Mouse (Mus musculus) bone marrow, adult 2 months (tissue): ENCODE measurements around the gene Setd5. TPM values are rescaled to one million over a fixed set of nuclear protein-coding genes. Genes with fewer than 3 reads are reported as not detected.

ENCODE experiments used
- H3K27ac ChIP-seq: fragments of 200-500 bp; 2 replicates; pipeline ENCODE4 v1.5.1; 2012; ENCODE audit warnings: low read depth, mild to moderate bottlenecking, control low read depth, inconsistent platforms, low read length; ENCODE audit not compliant: control insufficient read depth, poor library complexity, insufficient read depth
- H3K4me1 ChIP-seq: fragments of 200-500 bp; 2 replicates; pipeline ENCODE4 v1.6.1; 2011; ENCODE audit warnings: low read length; ENCODE audit not compliant: control insufficient read depth, insufficient read depth
- H3K4me3 ChIP-seq: fragments of 200-500 bp; replicated peaks from 2 replicates; pipeline ENCODE3; 2011; ENCODE audit warnings: mild to moderate bottlenecking, low read depth, low read length, control low read depth; ENCODE audit not compliant: control insufficient read depth
- CTCF ChIP-seq: fragments of 200-500 bp; IDR thresholded peaks from 2 replicates; pipeline ENCODE4 v1.5.1; 2011; ENCODE audit warnings: low read length, control low read depth; ENCODE audit not compliant: control insufficient read depth, insufficient read depth
- POLR2A ChIP-seq: fragments of 200-500 bp; IDR thresholded peaks from 2 replicates; pipeline ENCODE4 v1.6.1; 2011; ENCODE audit warnings: low read depth, mild to moderate bottlenecking, control low read depth, low read length, borderline replicate concordance; ENCODE audit not compliant: control insufficient read depth
- WGBS: fragments of 180-500 bp; shearing (Covaris S2); methylation state at CpG from one replicate; pipeline ENCODE4 v1.1.7; 2018; 5-methylcytosine and 5-hydroxymethylcytosine counted together
- polyA plus RNA-seq: library from polyadenylated mRNA; stranded (reverse); fragments of >200 nt; gene quantifications from 2 replicates; pipeline ENCODE4 v1.2.4, GENCODE M21; 2011; ENCODE audit warnings: low replicate concordance; ENCODE audit not compliant: missing spikeins, insufficient read depth, insufficient read length

Setd5 gene
- polyA plus RNA-seq, 1 experiment, result 45.1 TPM

GRCm38 (mm10) chr6:113141389-113142094, 64.4 kb downstream of the Setd5 start:
- no peak overlapping the region for H3K27ac ChIP-seq
- no peak for TF ChIP-seq POLR2A
- no peak for TF ChIP-seq CTCF
- H3K4me3 ChIP-seq, result no peak overlapping the region
- 52% methylated on average over 1 of the region's 1 CpGs for whole genome bisulfite sequencing
- H3K4me1 ChIP-seq, result no peaks in the 10 kb centered on the region

- WGBS, result 100% methylated on average over 1 of the region's 1 CpGs
- no peaks in the 10 kb centered on the region for H3K4me1 ChIP-seq
- H3K4me3 ChIP-seq, result no peak overlapping the region
- TF ChIP-seq CTCF (no peak), POLR2A (no peak)
- no peak overlapping the region for H3K27ac ChIP-seq
Observed at GRCm38 (mm10) chr6:113144764-113145163, 67.6 kb downstream of the Setd5 start.

GRCm38 (mm10) chr6:113145249-113145648, 68.1 kb downstream of the Setd5 start:
- Histone ChIP-seq H3K4me1 (no peaks in the 10 kb centered on the region), H3K27ac (no peak overlapping the region), H3K4me3 (no peak overlapping the region)
- TF ChIP-seq CTCF (no peak), POLR2A (no peak)
- 83% methylated on average over 4 of the region's 4 CpGs for WGBS

- H3K4me1 ChIP-seq, result no peaks in the 10 kb centered on the region
- no peak overlapping the region for H3K4me3 ChIP-seq
- WGBS, result 96% methylated on average over 8 of the region's 8 CpGs
- no peak overlapping the region for H3K27ac ChIP-seq
- TF ChIP-seq POLR2A (no peak), CTCF (no peak)
Observed at GRCm38 (mm10) chr6:113154071-113154470, 76.9 kb downstream of the Setd5 start.

GRCm38 (mm10) chr6:113154886-113155285, 77.7 kb downstream of the Setd5 start:
- 75% methylated on average over 6 of the region's 6 CpGs for WGBS
- Histone ChIP-seq H3K4me3 (no peak overlapping the region), H3K27ac (no peak overlapping the region), H3K4me1 (no peaks in the 10 kb centered on the region)
- TF ChIP-seq POLR2A, result no peak
- no peak for TF ChIP-seq CTCF

DNA sequence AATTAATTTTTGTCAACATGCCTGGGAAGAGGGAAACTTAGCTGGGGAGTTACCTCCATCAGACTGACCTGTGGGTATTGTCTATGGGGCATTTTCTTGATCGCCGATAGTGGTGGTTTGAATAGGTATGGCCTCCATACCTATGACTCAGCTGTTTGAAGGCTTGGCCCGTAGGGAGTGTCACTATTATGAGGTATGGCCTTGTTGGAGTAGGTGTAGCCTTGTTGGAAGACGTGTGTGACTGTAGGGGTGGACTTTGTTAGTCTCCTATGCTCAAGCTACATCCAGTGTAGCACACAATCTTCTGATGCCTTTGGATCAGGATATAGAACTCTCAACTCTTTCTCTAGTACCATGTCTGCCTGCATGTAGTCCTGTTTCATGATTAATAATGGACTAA, 78.9 kb downstream of the Setd5 start:
- TF ChIP-seq POLR2A, result no peak
- no peak for TF ChIP-seq CTCF
- 88% methylated on average over 4 of the region's 4 CpGs for WGBS
- Histone ChIP-seq H3K27ac (no peak overlapping the region), H3K4me1 (no peaks in the 10 kb centered on the region), H3K4me3 (no peak overlapping the region)

DNA sequence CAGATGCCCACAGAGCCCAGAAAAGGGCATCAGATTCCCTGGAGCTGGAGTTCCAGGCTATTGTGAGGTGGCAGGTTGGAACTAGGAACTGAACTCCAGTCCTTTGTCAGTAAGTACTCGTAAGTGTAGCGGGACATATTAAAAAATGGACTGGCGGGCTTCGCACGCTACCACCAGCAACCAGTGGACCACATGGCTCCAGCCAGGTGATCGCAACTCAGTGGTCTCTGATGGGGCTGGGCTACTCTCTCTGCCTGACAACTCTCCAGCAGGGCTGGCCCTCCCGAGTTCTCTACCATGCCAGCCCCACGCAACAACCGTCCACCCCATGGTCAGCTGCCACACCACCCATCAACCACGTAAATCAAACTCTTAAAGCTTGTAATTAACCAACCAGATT, 82.9 kb downstream of the Setd5 start:
- Histone ChIP-seq H3K27ac (no peak overlapping the region), H3K4me3 (no peak overlapping the region), H3K4me1 (no peaks in the 10 kb centered on the region)
- WGBS, result 88% methylated on average over 10 of the region's 10 CpGs
- TF ChIP-seq POLR2A, result no peak
- no peak for TF ChIP-seq CTCF

DNA sequence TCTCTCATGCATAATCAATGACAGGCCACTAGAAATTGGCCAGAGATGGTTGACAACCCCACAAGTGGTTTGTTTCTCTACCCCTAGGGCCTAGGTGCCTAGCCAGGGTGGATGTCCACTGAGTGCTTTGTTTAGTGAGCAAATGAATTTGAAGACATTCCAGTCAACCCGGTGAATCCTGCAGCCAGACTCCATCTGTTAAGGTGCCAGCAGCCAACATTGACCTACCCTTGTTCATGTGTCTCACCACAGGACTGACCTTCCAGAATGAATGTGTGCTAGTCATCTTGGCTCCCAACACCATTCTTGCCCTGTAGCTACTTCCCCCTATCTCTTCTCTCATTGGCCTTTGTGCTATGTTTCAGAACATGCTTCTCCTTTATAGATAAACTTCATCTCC, 84.8 kb downstream of the Setd5 start:
- TF ChIP-seq CTCF (no peak), POLR2A (no peak)
- 75% methylated on average over 1 of the region's 1 CpGs for WGBS
- H3K27ac ChIP-seq, result no peak overlapping the region
- H3K4me1 ChIP-seq, result no peaks in the 10 kb centered on the region
- H3K4me3 ChIP-seq, result no peak overlapping the region

DNA sequence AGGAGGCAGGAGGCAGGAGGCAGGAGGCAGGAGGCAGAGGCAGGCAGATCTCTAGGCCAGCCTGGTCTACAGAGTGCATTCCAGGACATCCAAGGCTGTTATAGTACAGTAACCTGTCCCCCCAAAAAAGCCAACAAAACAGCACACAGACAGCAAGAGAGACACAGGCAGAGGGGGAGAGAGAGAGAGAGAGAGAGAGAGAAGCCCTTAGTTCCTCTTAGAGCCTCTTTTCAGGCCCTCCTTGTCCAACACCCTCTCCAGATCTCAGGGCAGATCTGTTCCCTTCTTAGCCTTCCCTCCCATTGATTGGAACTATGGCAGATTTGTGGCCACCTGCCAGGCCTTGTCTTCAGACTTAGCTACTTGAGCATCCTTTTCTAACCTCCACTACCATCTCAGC, 86.3 kb downstream of the Setd5 start:
- no peak overlapping the region for H3K4me3 ChIP-seq
- no peak for TF ChIP-seq CTCF
- no peak for TF ChIP-seq POLR2A
- no peak overlapping the region for H3K27ac ChIP-seq
- H3K4me1 ChIP-seq, result no peaks in the 10 kb centered on the region
